Mouse (Mus musculus) forebrain, embryonic 14.5 days (tissue): Measurements from ENCODE around the gene Arih1. TPM values are rescaled to one million over a fixed set of nuclear protein-coding genes. Genes with fewer than 3 reads are reported as not detected.

Experiments
- ATAC-seq: fragments of 200-750 bp; cut with Nextera tagmentation; 2 replicates; pipeline ENCODE4 v1.8.0; 2017; ENCODE audit warnings: mild to moderate bottlenecking, moderate library complexity
- DNase-seq: peaks from one replicate; pipeline ENCODE4 v3.0.0-alpha.2; 2015; ENCODE audit warnings: low spot score
- H3K27ac ChIP-seq: fragments of 300-500 bp; sonication (generic); 2 replicates; pipeline ENCODE4 v1.5.1; 2014; ENCODE audit warnings: low read depth, mild to moderate bottlenecking, control low read depth, low read length, moderate library complexity
- H3K27me3 ChIP-seq: fragments of 300-500 bp; sonication (generic); replicated peaks from 2 replicates; pipeline ENCODE4 v1.6.1; 2014; ENCODE audit warnings: low read length, control low read depth, mixed read lengths; ENCODE audit not compliant: control insufficient read depth, insufficient read depth
- H3K36me3 ChIP-seq: fragments of 300-500 bp; sonication (generic); 2 replicates; pipeline ENCODE4 v1.6.1; 2014; ENCODE audit warnings: low read length, control low read depth; ENCODE audit not compliant: control insufficient read depth, insufficient read depth
- H3K4me1 ChIP-seq: fragments of 300-500 bp; sonication (generic); 2 replicates; pipeline ENCODE4 v1.6.1; 2014; ENCODE audit warnings: antibody characterized with exemption, low read length, control low read depth; ENCODE audit not compliant: control insufficient read depth, insufficient read depth
- H3K4me2 ChIP-seq: fragments of 300-500 bp; sonication (generic); 2 replicates; pipeline ENCODE4 v1.6.1; 2014; ENCODE audit warnings: mild to moderate bottlenecking, control low read depth, low read length
- H3K4me3 ChIP-seq: fragments of 300-500 bp; sonication (generic); 2 replicates; pipeline ENCODE4 v1.5.1; 2014; ENCODE audit warnings: low read depth, low read length, control low read depth
- H3K9ac ChIP-seq: fragments of 300-500 bp; sonication (generic); 2 replicates; pipeline ENCODE4 v1.6.1; 2014; ENCODE audit warnings: mild to moderate bottlenecking, low read length, control low read depth, moderate library complexity
- H3K9me3 ChIP-seq: fragments of 300-500 bp; sonication (generic); replicated peaks from 2 replicates; pipeline ENCODE4 v1.6.1; 2016; ENCODE audit warnings: low read length, control low read depth, mixed read lengths; ENCODE audit not compliant: control insufficient read depth
- WGBS: fragments of 180-500 bp; shearing (Covaris S2); extraction: QIAGEN DNeasy Blood & Tissue Kit; methylation state at CpG from one replicate; pipeline ENCODE4 v1.1.7; 2014; 5-methylcytosine and 5-hydroxymethylcytosine counted together
- polyA plus RNA-seq: library from polyadenylated mRNA; unstranded; fragments of >200 nt; fragmentation: Nextera tagmentation; extraction: Ambion mirVana; gene quantifications from 2 replicates; pipeline ENCODE4 v1.2.1, GENCODE M21; 2014

The Arih1 gene
- polyA plus RNA-seq, 1 experiment from 2014 or later = 14.1 TPM

DNA sequence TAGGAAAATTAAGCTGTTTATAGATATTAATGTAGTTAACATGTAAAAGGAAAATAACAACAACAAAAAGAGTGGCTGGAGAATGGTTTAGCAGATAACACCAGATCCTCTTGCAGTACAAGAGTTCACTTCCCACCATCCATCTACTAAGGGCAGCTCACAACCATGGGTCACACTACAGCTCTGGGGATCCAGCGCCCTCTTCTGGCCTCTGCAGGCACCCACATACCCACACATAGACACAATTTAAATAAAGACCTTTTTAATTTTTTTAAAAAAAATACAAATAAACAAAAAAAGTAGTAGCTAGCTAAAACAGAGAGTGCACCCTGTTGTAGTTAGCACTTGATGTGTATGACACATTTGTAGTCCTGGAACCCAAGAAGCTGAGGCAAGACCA, 4.0 kb downstream of the Arih1 start:
- no peaks in the 10 kb centered on the region for H3K27me3 ChIP-seq
- no peak for ATAC-seq
- DNase-seq = no peak
- 36% methylated on average over 1 of the region's 1 CpGs for WGBS
- H3K27ac ChIP-seq = no peak overlapping the region
- peak overlapping the region; percentile 12; the same call in 1 of the 2 replicates for H3K4me2 ChIP-seq
- H3K4me3 ChIP-seq = no peak overlapping the region
- peaks cover 19% of the 10 kb centered on the region for H3K4me1 ChIP-seq
- H3K36me3 ChIP-seq = no peaks in the 10 kb centered on the region
- no peaks in the 10 kb centered on the region for H3K9me3 ChIP-seq
- H3K9ac ChIP-seq = no peak overlapping the region

DNA sequence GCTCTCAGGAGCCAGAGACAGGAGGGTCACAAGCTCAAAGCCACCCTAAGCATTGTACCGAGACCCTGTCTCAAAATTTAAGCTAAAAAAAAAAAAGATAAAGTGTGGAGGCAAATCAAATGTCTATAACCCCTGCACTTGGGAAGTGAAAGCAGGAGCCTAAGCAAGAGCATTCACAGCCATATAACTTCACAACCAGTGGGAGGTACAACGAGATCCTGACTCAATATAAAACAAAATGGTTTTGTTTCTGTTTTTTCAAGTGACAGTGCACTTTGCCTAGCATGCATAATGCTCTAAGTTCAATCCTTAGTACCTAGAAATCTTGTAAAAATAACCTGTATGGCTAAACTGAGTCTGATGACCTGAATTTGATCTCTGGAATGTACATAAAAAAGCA, 9.8 kb downstream of the Arih1 start:
- Histone ChIP-seq H3K27me3 (no peaks in the 10 kb centered on the region), H3K9ac (no peak overlapping the region), H3K27ac (no peak overlapping the region), H3K9me3 (no peaks in the 10 kb centered on the region), H3K4me1 (0 out of 2 replicates have a peak, but pooled peaks cover 2% of the 10 kb centered on the region), H3K36me3 (no peaks in the 10 kb centered on the region; the same call in 1 of the 2 replicates), H3K4me3 (no peak overlapping the region), H3K4me2 (no peak overlapping the region)
- 90% methylated on average over 2 of the region's 2 CpGs for WGBS
- no peak for ATAC-seq
- no peak for DNase-seq

DNA sequence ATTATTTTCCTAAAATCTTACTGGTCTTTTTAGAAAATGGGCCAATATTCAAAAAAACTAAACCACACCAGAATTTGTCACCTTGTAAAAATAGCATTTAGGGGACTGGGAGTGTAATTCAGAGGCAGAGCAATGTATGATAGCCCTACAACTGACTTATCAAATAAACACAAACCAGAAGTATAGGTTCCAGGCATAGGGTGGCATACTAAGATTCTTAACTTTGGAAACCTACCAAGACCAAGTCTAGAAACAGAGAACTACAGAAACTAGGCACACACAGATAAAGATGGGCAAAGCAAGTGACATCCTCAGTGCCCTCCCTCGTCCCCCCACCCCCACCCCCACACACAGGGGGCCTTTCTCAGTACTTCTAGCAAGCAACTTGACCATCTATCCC, 11.6 kb downstream of the Arih1 start:
- no peak overlapping the region for H3K4me2 ChIP-seq
- H3K4me3 ChIP-seq = no peak overlapping the region
- no peaks in the 10 kb centered on the region; the same call in 1 of the 2 replicates for H3K36me3 ChIP-seq
- no peak for ATAC-seq
- H3K9ac ChIP-seq = no peak overlapping the region
- H3K9me3 ChIP-seq = no peaks in the 10 kb centered on the region
- H3K27me3 ChIP-seq = no peaks in the 10 kb centered on the region
- no peak for DNase-seq
- 91% methylated on average over 1 of the region's 1 CpGs for WGBS
- no peak overlapping the region for H3K27ac ChIP-seq
- 0 out of 2 replicates have a peak, but pooled peaks cover 2% of the 10 kb centered on the region for H3K4me1 ChIP-seq

DNA sequence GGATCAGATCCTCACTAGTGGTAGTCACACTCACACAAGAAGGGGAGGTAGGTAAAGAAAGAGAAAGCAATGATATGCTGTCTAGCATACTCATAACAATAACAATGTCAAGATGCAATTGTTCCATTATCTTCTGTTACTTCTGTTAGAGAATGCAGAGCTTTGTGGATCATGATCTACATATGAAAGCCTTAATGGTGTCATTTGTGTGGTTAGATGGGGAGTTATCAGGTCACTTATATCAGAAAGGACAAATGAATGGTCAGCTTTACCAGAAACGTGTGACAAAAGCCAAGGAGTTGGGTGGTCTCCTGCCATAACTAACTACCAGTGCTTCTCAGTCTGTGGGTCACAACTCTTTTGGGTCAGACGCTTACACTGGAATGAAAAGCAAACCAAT, 13.2 kb downstream of the Arih1 start:
- DNase-seq = no peak
- H3K27me3 ChIP-seq = no peaks in the 10 kb centered on the region
- H3K4me2 ChIP-seq = no peak overlapping the region
- 0 out of 2 replicates have a peak, but pooled peaks cover under 1% of the 10 kb centered on the region for H3K4me1 ChIP-seq
- ATAC-seq = no peak
- H3K9me3 ChIP-seq = no peaks in the 10 kb centered on the region
- H3K36me3 ChIP-seq = no peaks in the 10 kb centered on the region; the same call in 1 of the 2 replicates
- 72% methylated on average over 2 of the region's 2 CpGs for WGBS
- no peak overlapping the region for H3K4me3 ChIP-seq
- H3K9ac ChIP-seq = no peak overlapping the region
- no peak overlapping the region for H3K27ac ChIP-seq

DNA sequence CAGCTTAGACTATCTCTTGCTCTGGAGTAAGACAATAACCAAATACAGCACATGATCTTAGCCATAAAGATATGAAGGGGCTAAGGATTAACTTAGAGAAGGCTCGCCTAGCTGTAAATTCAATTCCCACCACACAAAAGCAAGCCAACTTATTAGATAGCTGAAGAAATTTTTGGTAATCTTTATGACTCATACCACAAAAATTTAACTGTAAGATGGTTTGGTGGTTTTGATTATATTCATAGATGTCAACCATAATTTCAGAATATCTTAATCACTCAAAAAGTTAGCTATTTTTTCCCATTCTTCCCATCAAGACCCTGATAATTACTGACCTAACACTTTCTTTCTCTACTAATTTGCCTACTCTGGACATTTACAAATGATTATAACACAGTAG, 17.0 kb downstream of the Arih1 start:
- 90% methylated on average over 1 of the region's 1 CpGs for WGBS
- H3K27ac ChIP-seq = no peak overlapping the region
- no peak overlapping the region for H3K9ac ChIP-seq
- no peaks in the 10 kb centered on the region for H3K9me3 ChIP-seq
- DNase-seq (no peak), ATAC-seq (no peak)
- H3K4me1 ChIP-seq = no peaks in the 10 kb centered on the region
- H3K4me3 ChIP-seq = no peak overlapping the region
- no peaks in the 10 kb centered on the region for H3K27me3 ChIP-seq
- H3K4me2 ChIP-seq = no peak overlapping the region
- no peaks in the 10 kb centered on the region for H3K36me3 ChIP-seq

DNA sequence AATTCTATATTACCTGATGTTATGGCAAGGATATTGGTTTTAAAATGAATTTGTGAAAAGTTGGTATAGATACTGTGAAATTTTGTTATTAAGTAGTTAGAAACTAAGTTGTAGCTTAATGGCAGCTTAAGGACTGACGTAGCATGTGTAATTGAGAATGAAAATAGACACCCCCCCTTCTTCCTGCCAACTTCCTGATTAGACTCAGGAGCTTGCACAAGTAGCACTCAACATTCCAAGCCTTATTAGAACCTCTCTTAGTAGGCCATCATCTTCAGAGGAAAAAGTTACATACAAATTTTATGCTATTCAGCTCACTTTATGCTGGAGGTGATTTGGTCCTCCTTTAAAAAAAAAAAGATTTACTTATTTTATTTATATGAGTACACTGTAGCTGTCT, 22.1 kb downstream of the Arih1 start:
- 82% methylated on average over 1 of the region's 1 CpGs for WGBS
- ATAC-seq (no peak), DNase-seq (no peak)
- Histone ChIP-seq H3K9me3 (no peaks in the 10 kb centered on the region), H3K4me2 (no peak overlapping the region), H3K27ac (no peak overlapping the region), H3K9ac (no peak overlapping the region), H3K27me3 (no peaks in the 10 kb centered on the region), H3K4me3 (no peak overlapping the region), H3K4me1 (no peaks in the 10 kb centered on the region), H3K36me3 (peaks cover 2% of the 10 kb centered on the region; the same call in 1 of the 2 replicates)

DNA sequence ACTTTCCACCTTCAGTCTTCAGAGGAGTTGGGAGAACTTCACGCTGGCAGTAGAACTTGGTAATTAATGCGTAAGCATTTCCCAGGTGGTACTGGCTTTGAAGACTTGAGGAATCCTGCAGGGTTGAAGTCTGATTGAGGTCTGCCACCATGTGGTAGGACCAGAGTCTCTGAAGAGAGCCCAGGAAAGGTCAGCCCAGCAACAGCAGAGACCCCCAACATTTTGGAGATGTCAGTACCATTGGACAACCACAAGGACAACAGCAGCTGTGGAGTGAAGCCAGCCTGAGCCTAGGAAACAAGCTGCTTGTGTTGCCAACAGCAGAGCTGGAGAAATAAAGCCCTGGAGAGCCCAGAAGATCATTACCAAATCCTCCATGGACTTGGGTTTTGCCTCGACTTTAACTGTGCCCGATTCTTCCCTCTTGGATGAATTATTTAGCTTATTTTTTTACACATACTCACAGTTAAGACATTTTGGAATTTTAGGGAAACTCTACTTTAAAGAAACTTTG, 27.4 kb downstream of the Arih1 start:
- Histone ChIP-seq H3K27ac (no peak overlapping the region), H3K4me2 (no peak overlapping the region), H3K4me3 (no peak overlapping the region), H3K27me3 (no peaks in the 10 kb centered on the region), H3K36me3 (peaks cover 7% of the 10 kb centered on the region), H3K9me3 (no peaks in the 10 kb centered on the region), H3K4me1 (no peaks in the 10 kb centered on the region), H3K9ac (no peak overlapping the region)
- WGBS = 82% methylated on average over 4 of the region's 4 CpGs
- ATAC-seq (no peak), DNase-seq (no peak)

DNA sequence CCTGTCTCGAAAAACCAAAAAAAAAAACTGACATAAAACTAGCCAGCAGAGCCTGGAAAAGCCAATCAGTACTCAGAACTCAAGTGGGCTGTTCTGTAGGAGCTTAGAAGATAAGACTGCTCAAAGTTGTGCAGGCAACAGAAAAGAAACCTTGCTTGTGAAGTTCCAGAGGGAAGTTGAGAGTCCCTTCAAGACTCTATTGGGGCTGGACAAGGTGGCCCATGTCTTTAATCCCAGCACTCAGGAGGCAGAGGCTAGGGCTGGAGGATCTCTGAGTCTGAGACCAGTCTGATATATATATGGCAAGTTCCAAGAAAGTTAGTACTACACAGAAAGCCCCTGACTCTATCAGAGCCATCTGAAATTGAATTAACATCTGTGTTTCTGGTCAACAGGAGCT, 28.0 kb downstream of the Arih1 start:
- H3K36me3 ChIP-seq = peaks cover 5% of the 10 kb centered on the region; the same call in 1 of the 2 replicates
- no peaks in the 10 kb centered on the region for H3K27me3 ChIP-seq
- H3K9me3 ChIP-seq = no peaks in the 10 kb centered on the region
- H3K4me1 ChIP-seq = no peaks in the 10 kb centered on the region
- H3K27ac ChIP-seq = no peak overlapping the region
- H3K4me3 ChIP-seq = no peak overlapping the region
- no peak for ATAC-seq
- DNase-seq = no peak
- 87% methylated on average over 1 of the region's 1 CpGs for WGBS
- H3K9ac ChIP-seq = no peak overlapping the region
- H3K4me2 ChIP-seq = no peak overlapping the region

DNA sequence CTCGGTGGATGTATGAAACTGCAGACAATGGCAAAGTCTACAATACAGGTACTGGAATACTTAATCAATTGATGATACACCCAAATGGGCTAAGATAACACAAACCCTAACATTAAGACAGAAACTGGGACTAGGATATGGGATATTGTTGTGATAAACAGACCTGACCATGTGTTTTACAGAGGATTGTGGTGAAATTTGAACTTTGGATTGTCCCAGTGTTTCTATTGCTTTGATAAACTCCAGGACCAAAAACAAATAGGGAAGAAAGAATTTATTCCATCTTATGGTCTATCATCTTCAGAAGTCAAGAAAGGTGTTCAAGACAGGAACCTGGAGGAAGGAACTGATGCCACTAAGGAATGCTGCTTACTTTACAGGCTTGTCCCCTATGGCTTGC, 28.7 kb downstream of the Arih1 start:
- Histone ChIP-seq H3K9me3 (no peaks in the 10 kb centered on the region), H3K4me1 (no peaks in the 10 kb centered on the region)
- 85% methylated on average over 1 of the region's 1 CpGs for WGBS

More for the DNA sequence above, 28.7 kb downstream of the Arih1 start:
- Histone ChIP-seq H3K27ac (no peak overlapping the region), H3K27me3 (no peaks in the 10 kb centered on the region), H3K36me3 (peaks cover 5% of the 10 kb centered on the region; the same call in 1 of the 2 replicates), H3K4me3 (no peak overlapping the region), H3K4me2 (no peak overlapping the region), H3K9ac (no peak overlapping the region)
- no peak for ATAC-seq
- no peak for DNase-seq
